Comparison of ENCODE assay signal across 13 mouse cellular contexts in genomic region chr6:30732571-30733130, GRCm38 (mm10). TPM values are rescaled to one million over a fixed set of nuclear protein-coding genes. Genes with fewer than 3 reads are reported as not detected.
A peak's percentile ranks its signal among the peaks of the same experiment; 100 is the strongest.
DNase-seq lines count a peak whose midpoint lies in the region; ATAC-seq and TF ChIP-seq lines count a peak whose summit lies in the region.
"Had no signal": no experiment of that assay in that cellular context is flagged by ENCODE, and none has a peak within 500 bp of the region (broad histone marks: within the 10 kb centered on the region; RNA-seq: fewer than 3 reads in every experiment).

No protein-coding gene starts in this region.

- peaks cover 49% of the 10 kb centered on the region for H3K4me1 ChIP-seq in hindbrain, embryonic 10.5 days (replicated peaks)
- no peaks in the 10 kb centered on the region for H3K4me1 ChIP-seq in hindbrain, embryonic 16.5 days (ENCODE audit: control insufficient read depth, insufficient read depth, low read depth, low read length)
- H3K4me1 ChIP-seq in midbrain, embryonic 11.5 days (ENCODE audit: control insufficient read depth, insufficient read depth, low read length): peaks cover 28% of the 10 kb centered on the region
- H3K4me1 ChIP-seq in midbrain, embryonic 15.5 days: peaks cover 27% of the 10 kb centered on the region
- peaks cover 26% of the 10 kb centered on the region; the same call in 1 of the 2 replicates for H3K4me1 ChIP-seq in embryonic facial prominence, embryonic 12.5 days
- peaks cover 22% of the 10 kb centered on the region for H3K4me1 ChIP-seq in limb, embryonic 14.5 days (ENCODE audit: control insufficient read depth, insufficient read depth, low read length)

- no peak for TF ChIP-seq POLR2A in limb, embryonic 14.5 days (IDR thresholded peaks at IDR 0.05; ENCODE audit: borderline replicate concordance, extremely low read depth, insufficient read depth, insufficient read length)

- peak overlapping the region; percentile 93 for H3K27ac ChIP-seq in hindbrain, embryonic 10.5 days
- H3K27ac ChIP-seq in hindbrain, embryonic 16.5 days (ENCODE audit: low read depth, low read length): no peak overlapping the region
- peak overlapping the region; percentile 92; the same call in 1 of the 2 replicates for H3K27ac ChIP-seq in midbrain, embryonic 11.5 days (ENCODE audit: low read depth, low read length)
- no peak overlapping the region for H3K27ac ChIP-seq in midbrain, embryonic 15.5 days
- H3K27ac ChIP-seq in embryonic facial prominence, embryonic 12.5 days: peak overlapping the region; percentile 94; the same call in 1 of the 2 replicates
- H3K27ac ChIP-seq in limb, embryonic 14.5 days (replicated peaks; ENCODE audit: low read depth, low read length): peak overlapping the region; percentile 90
- H3K27ac ChIP-seq: liver, embryonic 14.5 days; macrophage had no signal

- H3K9ac ChIP-seq in hindbrain, embryonic 16.5 days (ENCODE audit: low read depth, low read length): no peak overlapping the region
- peak overlapping the region; percentile 44 for H3K9ac ChIP-seq in midbrain, embryonic 11.5 days (ENCODE audit: low read length)
- H3K9ac ChIP-seq in midbrain, embryonic 15.5 days: no peak overlapping the region
- no peak overlapping the region for H3K9ac ChIP-seq in embryonic facial prominence, embryonic 12.5 days
- H3K9ac ChIP-seq in limb, embryonic 14.5 days (ENCODE audit: low read depth, low read length, severe bottlenecking): no peak overlapping the region
- H3K9ac ChIP-seq: liver, embryonic 14.5 days had no signal

- H3K9me3 ChIP-seq in hindbrain, embryonic 10.5 days: peaks cover 28% of the 10 kb centered on the region
- H3K9me3 ChIP-seq in hindbrain, embryonic 16.5 days (ENCODE audit: control insufficient read depth, low read length): peaks cover 21% of the 10 kb centered on the region
- H3K9me3 ChIP-seq in midbrain, embryonic 11.5 days (ENCODE audit: control insufficient read depth, low read length): peaks cover 15% of the 10 kb centered on the region
- H3K9me3 ChIP-seq in midbrain, embryonic 15.5 days: no peaks in the 10 kb centered on the region
- H3K9me3 ChIP-seq in embryonic facial prominence, embryonic 12.5 days: peaks cover 33% of the 10 kb centered on the region
- H3K9me3 ChIP-seq in limb, embryonic 14.5 days (ENCODE audit: control insufficient read depth, low read length): peaks cover 22% of the 10 kb centered on the region

- H3K4me3 ChIP-seq in hindbrain, embryonic 10.5 days: peak overlapping the region; percentile 3
- no peak overlapping the region for H3K4me3 ChIP-seq in hindbrain, embryonic 16.5 days (ENCODE audit: low read length)
- no peak overlapping the region for H3K4me3 ChIP-seq in midbrain, embryonic 11.5 days (ENCODE audit: low read depth, low read length)
- no peak overlapping the region for H3K4me3 ChIP-seq in midbrain, embryonic 15.5 days
- no peak overlapping the region for H3K4me3 ChIP-seq in embryonic facial prominence, embryonic 12.5 days
- no peak overlapping the region for H3K4me3 ChIP-seq in limb, embryonic 14.5 days (replicated peaks; ENCODE audit: low read length)

- H3K27me3 ChIP-seq in hindbrain, embryonic 10.5 days (ENCODE audit: insufficient read depth, poor library complexity, severe bottlenecking): no peaks in the 10 kb centered on the region
- no peaks in the 10 kb centered on the region for H3K27me3 ChIP-seq in hindbrain, embryonic 16.5 days (replicated peaks; ENCODE audit: control insufficient read depth, insufficient read depth, low read length)
- H3K27me3 ChIP-seq in midbrain, embryonic 11.5 days (ENCODE audit: control insufficient read depth, insufficient read depth, low read length): no peaks in the 10 kb centered on the region
- no peaks in the 10 kb centered on the region for H3K27me3 ChIP-seq in midbrain, embryonic 15.5 days (replicated peaks)
- H3K27me3 ChIP-seq in embryonic facial prominence, embryonic 12.5 days: no peaks in the 10 kb centered on the region
- H3K27me3 ChIP-seq in limb, embryonic 14.5 days (ENCODE audit: control insufficient read depth, insufficient read depth, low read length): no peaks in the 10 kb centered on the region

- H3K4me2 ChIP-seq in hindbrain, embryonic 16.5 days (ENCODE audit: low read length): no peak overlapping the region
- 0 out of 2 replicates have a peak overlapping the region, but pooled peaks have one; percentile 42 for H3K4me2 ChIP-seq in midbrain, embryonic 11.5 days
- H3K4me2 ChIP-seq in midbrain, embryonic 15.5 days: no peak overlapping the region
- no peak overlapping the region for H3K4me2 ChIP-seq in embryonic facial prominence, embryonic 12.5 days (replicated peaks)
- H3K4me2 ChIP-seq in limb, embryonic 14.5 days (replicated peaks; ENCODE audit: low read depth, low read length, severe bottlenecking): no peak overlapping the region
- H3K4me2 ChIP-seq: heart, embryonic 11.5 days had no signal

- ATAC-seq in hindbrain, embryonic 16.5 days: no peak
- no peak for ATAC-seq in midbrain, embryonic 11.5 days (ENCODE audit: low FRiP score)
- ATAC-seq in midbrain, embryonic 15.5 days (replicated peaks): no peak
- ATAC-seq in embryonic facial prominence, embryonic 12.5 days (ENCODE audit: insufficient number of reproducible peaks, insufficient read depth, low FRiP score, low TSS enrichment): no peak
- ATAC-seq in limb, embryonic 14.5 days (ENCODE audit: low FRiP score, low read depth): no peak

- DNase-seq in hindbrain, embryonic 10.5 days (ENCODE audit: low spot score): no peak
- no peak for DNase-seq in midbrain, embryonic 11.5 days (ENCODE audit: low spot score, missing footprints)
- no peak for DNase-seq in limb, embryonic 14.5 days (ENCODE audit: low spot score)
- no peak for DNase-seq in gastrocnemius, adult 18-20 months (ENCODE audit: low spot score)
- no peak for DNase-seq in cerebellum, postnatal 25 days
- DNase-seq: adrenal gland, adult 2 months; cerebellum, postnatal 36 days had no signal

- WGBS in hindbrain, embryonic 10.5 days: 37% methylated on average over 18 of the region's 18 CpGs
- WGBS in hindbrain, embryonic 16.5 days: 44% methylated on average over 15 of the region's 18 CpGs
- WGBS in midbrain, embryonic 11.5 days: 39% methylated on average over 18 of the region's 18 CpGs
- WGBS in midbrain, embryonic 15.5 days: 41% methylated on average over 18 of the region's 18 CpGs
- 50% methylated on average over 18 of the region's 18 CpGs for WGBS in embryonic facial prominence, embryonic 12.5 days
- WGBS in limb, embryonic 14.5 days: 56% methylated on average over 18 of the region's 18 CpGs

- 0 out of 2 replicates have a peak, but pooled peaks cover 3% of the 10 kb centered on the region for H3K36me3 ChIP-seq in hindbrain, embryonic 10.5 days
- H3K36me3 ChIP-seq in hindbrain, embryonic 16.5 days (ENCODE audit: control insufficient read depth, insufficient read depth, low read length): no peaks in the 10 kb centered on the region
- H3K36me3 ChIP-seq in midbrain, embryonic 11.5 days (ENCODE audit: control insufficient read depth, insufficient read depth, low read length): no peaks in the 10 kb centered on the region
- H3K36me3 ChIP-seq in midbrain, embryonic 15.5 days (replicated peaks): no peaks in the 10 kb centered on the region
- H3K36me3 ChIP-seq in embryonic facial prominence, embryonic 12.5 days: no peaks in the 10 kb centered on the region
- H3K36me3 ChIP-seq in limb, embryonic 14.5 days (ENCODE audit: control insufficient read depth, insufficient read depth, low read length): no peaks in the 10 kb centered on the region; the same call in 1 of the 2 replicates

RNA-seq across cellular contexts. Expression of gene Mest, which starts 9.3 kb away (rescaled TPM):
- polyA plus RNA-seq in hindbrain, embryonic 10.5 days (2016; fragmentation: Nextera tagmentation; extraction: Ambion mirVana): 1,257 and 1,613 TPM in 2 replicates
- polyA plus RNA-seq in hindbrain, embryonic 16.5 days (2015; fragmentation: Nextera tagmentation; extraction: Ambion mirVana): 303 and 331 TPM in 2 replicates
- polyA plus RNA-seq in midbrain, embryonic 11.5 days (2014; fragmentation: Nextera tagmentation; extraction: Ambion mirVana): 1,255 and 1,269 TPM in 2 replicates
- polyA plus RNA-seq in midbrain, embryonic 15.5 days (2015; fragmentation: Nextera tagmentation; extraction: Ambion mirVana): 344 and 374 TPM in 2 replicates
- polyA plus RNA-seq in embryonic facial prominence, embryonic 12.5 days (2016; fragmentation: Nextera tagmentation; extraction: Ambion mirVana): 1,207 and 1,222 TPM in 2 replicates
- polyA plus RNA-seq in limb, embryonic 14.5 days (2012; rRNA removed): 3,348 and 4,195 TPM in 2 replicates
- polyA plus RNA-seq in limb, embryonic 14.5 days (2014; fragmentation: Nextera tagmentation; extraction: Ambion mirVana): 2,178 and 2,321 TPM in 2 replicates
- 1 to 10 TPM; 1.8 to 3.2 TPM for total RNA-seq in gastrocnemius, adult 18-20 months (2021)

RNA-seq across cellular contexts. Expression of gene Cep41, which starts 39.1 kb away (rescaled TPM):
- polyA plus RNA-seq in hindbrain, embryonic 10.5 days (2016; fragmentation: Nextera tagmentation; extraction: Ambion mirVana): 16.0 and 19.0 TPM in 2 replicates
- polyA plus RNA-seq in hindbrain, embryonic 16.5 days (2015; fragmentation: Nextera tagmentation; extraction: Ambion mirVana): 10.4 and 14.1 TPM in 2 replicates
- 23.8 and 24.5 TPM in 2 replicates for polyA plus RNA-seq in midbrain, embryonic 11.5 days (2014; fragmentation: Nextera tagmentation; extraction: Ambion mirVana)
- 13.6 and 14.0 TPM in 2 replicates for polyA plus RNA-seq in midbrain, embryonic 15.5 days (2015; fragmentation: Nextera tagmentation; extraction: Ambion mirVana)
- polyA plus RNA-seq in embryonic facial prominence, embryonic 12.5 days (2016; fragmentation: Nextera tagmentation; extraction: Ambion mirVana): 23.8 and 26.3 TPM in 2 replicates
- polyA plus RNA-seq in limb, embryonic 14.5 days (2012; rRNA removed): 44.3 and 48.5 TPM in 2 replicates
- 41.1 and 50.9 TPM in 2 replicates for polyA plus RNA-seq in limb, embryonic 14.5 days (2014; fragmentation: Nextera tagmentation; extraction: Ambion mirVana)
- total RNA-seq in gastrocnemius, adult 18-20 months (2021): under 1 TPM; 0.78 to 0.80 TPM

Comparison
In these comparisons a context has a peak if more than half of its experiments do, and no peak if none do; other contexts are left out.
1. H3K27ac ChIP-seq: peak in hindbrain, embryonic 10.5 days (single experiment), midbrain, embryonic 11.5 days (single experiment), embryonic facial prominence, embryonic 12.5 days (single experiment) and limb, embryonic 14.5 days (single experiment); none in hindbrain, embryonic 16.5 days (single experiment) and midbrain, embryonic 15.5 days (single experiment).